Mouse (Mus musculus): ENCODE measurements at regions not wholly inside any gene's neighbourhood (a gene's known extent, or its start where the extent isn't known, plus 50 kb on each side); places are given as distances from the start of the nearest gene placed in this dataset.

- H3K4me2 ChIP-seq (ENCODE audit: low read depth, low read length): no peak overlapping the region
- no peak overlapping the region for H3K27ac ChIP-seq
- H3K4me1 ChIP-seq (ENCODE audit: insufficient read depth, low read length): no peaks in the 10 kb centered on the region
- H3K4me3 ChIP-seq (ENCODE audit: low read length): no peak overlapping the region
- no peak for TF ChIP-seq CTCF (IDR thresholded peaks at IDR 0.05; ENCODE audit: low read depth)
- 94% methylated on average over 3 of the region's 3 CpGs for WGBS
- ATAC-seq: no peak
- no peaks in the 10 kb centered on the region for H3K9me3 ChIP-seq (ENCODE audit: low read length)
- no peak overlapping the region for H3K9ac ChIP-seq (replicated peaks; ENCODE audit: low read length)
- H3K27me3 ChIP-seq (ENCODE audit: insufficient read depth, low read length): no peaks in the 10 kb centered on the region
- DNase-seq (ENCODE audit: low spot score): no peak
- H3K36me3 ChIP-seq (ENCODE audit: insufficient read depth, low read length): no peaks in the 10 kb centered on the region
Measured at GRCm38 (mm10) chr16:93166667-93167066, 340.7 kb upstream of the Runx1 start.

- peak; percentile 42 for TF ChIP-seq CTCF (IDR thresholded peaks at IDR 0.05; ENCODE audit: low read depth)
- Histone ChIP-seq H3K9ac (replicated peaks; ENCODE audit: low read length) (no peak overlapping the region), H3K27me3 (ENCODE audit: insufficient read depth, low read length) (no peaks in the 10 kb centered on the region), H3K4me3 (ENCODE audit: low read length) (no peak overlapping the region), H3K27ac (no peak overlapping the region), H3K9me3 (ENCODE audit: low read length) (no peaks in the 10 kb centered on the region), H3K36me3 (ENCODE audit: insufficient read depth, low read length) (no peaks in the 10 kb centered on the region), H3K4me2 (ENCODE audit: low read depth, low read length) (no peak overlapping the region), H3K4me1 (ENCODE audit: insufficient read depth, low read length) (no peaks in the 10 kb centered on the region)
- WGBS: 87% methylated on average over 8 of the region's 8 CpGs
- DNase-seq (ENCODE audit: low spot score) (no peak), ATAC-seq (no peak)
Measured at GRCm38 (mm10) chr16:93158526-93159226, 332.7 kb upstream of the Runx1 start.

- H3K4me1 ChIP-seq (ENCODE audit: insufficient read depth, low read length): no peaks in the 10 kb centered on the region
- H3K27ac ChIP-seq: no peak overlapping the region
- 86% methylated on average over 14 of the region's 14 CpGs for WGBS
- ATAC-seq (no peak), DNase-seq (ENCODE audit: low spot score) (no peak)
- H3K27me3 ChIP-seq (ENCODE audit: insufficient read depth, low read length): no peaks in the 10 kb centered on the region
- no peak overlapping the region for H3K9ac ChIP-seq (replicated peaks; ENCODE audit: low read length)
- no peaks in the 10 kb centered on the region for H3K36me3 ChIP-seq (ENCODE audit: insufficient read depth, low read length)
- no peaks in the 10 kb centered on the region for H3K9me3 ChIP-seq (ENCODE audit: low read length)
- H3K4me2 ChIP-seq (ENCODE audit: low read depth, low read length): no peak overlapping the region
- no peak overlapping the region for H3K4me3 ChIP-seq (ENCODE audit: low read length)
- TF ChIP-seq CTCF (IDR thresholded peaks at IDR 0.05; ENCODE audit: low read depth): no peak
Measured at GRCm38 (mm10) chr16:93153545-93154329, 327.8 kb upstream of the Runx1 start.

GRCm38 (mm10) chr16:93152765-93153489 lies 327.0 kb upstream of the Runx1 start:
- no peak for TF ChIP-seq CTCF (IDR thresholded peaks at IDR 0.05; ENCODE audit: low read depth)
- Histone ChIP-seq H3K36me3 (ENCODE audit: insufficient read depth, low read length) (no peaks in the 10 kb centered on the region), H3K27me3 (ENCODE audit: insufficient read depth, low read length) (no peaks in the 10 kb centered on the region), H3K9ac (replicated peaks; ENCODE audit: low read length) (no peak overlapping the region), H3K4me1 (ENCODE audit: insufficient read depth, low read length) (no peaks in the 10 kb centered on the region), H3K4me2 (ENCODE audit: low read depth, low read length) (no peak overlapping the region), H3K27ac (no peak overlapping the region), H3K4me3 (ENCODE audit: low read length) (no peak overlapping the region), H3K9me3 (ENCODE audit: low read length) (no peaks in the 10 kb centered on the region)
- no peak for DNase-seq (ENCODE audit: low spot score)
- no peak for ATAC-seq
- WGBS: 52% methylated on average over 14 of the region's 14 CpGs

GRCm38 (mm10) chr16:93152057-93152456 lies 326.1 kb upstream of the Runx1 start:
- DNase-seq (ENCODE audit: low spot score): no peak
- no peak overlapping the region for H3K9ac ChIP-seq (replicated peaks; ENCODE audit: low read length)
- H3K4me1 ChIP-seq (ENCODE audit: insufficient read depth, low read length): no peaks in the 10 kb centered on the region
- no peak overlapping the region for H3K4me2 ChIP-seq (ENCODE audit: low read depth, low read length)
- TF ChIP-seq CTCF (IDR thresholded peaks at IDR 0.05; ENCODE audit: low read depth): no peak
- no peak overlapping the region for H3K4me3 ChIP-seq (ENCODE audit: low read length)
- 100% methylated on average over 1 of the region's 1 CpGs for WGBS
- no peaks in the 10 kb centered on the region for H3K9me3 ChIP-seq (ENCODE audit: low read length)
- H3K27me3 ChIP-seq (ENCODE audit: insufficient read depth, low read length): no peaks in the 10 kb centered on the region
- no peak overlapping the region for H3K27ac ChIP-seq
- ATAC-seq: no peak
- no peaks in the 10 kb centered on the region for H3K36me3 ChIP-seq (ENCODE audit: insufficient read depth, low read length)

- Histone ChIP-seq H3K4me3 (ENCODE audit: low read length) (no peak overlapping the region), H3K4me1 (ENCODE audit: insufficient read depth, low read length) (no peaks in the 10 kb centered on the region), H3K9ac (replicated peaks; ENCODE audit: low read length) (no peak overlapping the region), H3K4me2 (ENCODE audit: low read depth, low read length) (no peak overlapping the region), H3K9me3 (ENCODE audit: low read length) (no peaks in the 10 kb centered on the region), H3K27me3 (ENCODE audit: insufficient read depth, low read length) (no peaks in the 10 kb centered on the region), H3K36me3 (ENCODE audit: insufficient read depth, low read length) (no peaks in the 10 kb centered on the region), H3K27ac (no peak overlapping the region)
- DNase-seq (ENCODE audit: low spot score): no peak
- 98% methylated on average over 2 of the region's 2 CpGs for WGBS
- TF ChIP-seq CTCF (IDR thresholded peaks at IDR 0.05; ENCODE audit: low read depth): no peak
- no peak for ATAC-seq
Measured at GRCm38 (mm10) chr16:93151652-93152051, 325.7 kb upstream of the Runx1 start.
